Mouse (Mus musculus) lung, postnatal 0 days (tissue): ENCODE data around the gene Adam21. TPM values are rescaled to one million over a fixed set of nuclear protein-coding genes. Genes with fewer than 3 reads are reported as not detected.

Experiments
- ATAC-seq: fragments of 200-750 bp; cut with Nextera tagmentation; 2 replicates; pipeline ENCODE4 v1.8.0; 2017; ENCODE audit warnings: moderate library complexity
- DNase-seq: peaks from one replicate; pipeline ENCODE4 v3.0.0-alpha.2; 2016; ENCODE audit warnings: low spot score
- H3K27ac ChIP-seq: fragments of 300-500 bp; sonication (generic); 2 replicates; pipeline ENCODE4 v1.5.1; 2014; ENCODE audit warnings: antibody characterized with exemption, mild to moderate bottlenecking, low read length, mixed read lengths
- H3K27me3 ChIP-seq: fragments of 300-500 bp; sonication (generic); replicated peaks from 2 replicates; pipeline ENCODE4 v1.6.1; 2014; ENCODE audit warnings: low read length, mixed read lengths; ENCODE audit not compliant: insufficient read depth
- H3K36me3 ChIP-seq: fragments of 300-500 bp; sonication (generic); 2 replicates; pipeline ENCODE4 v1.6.1; 2014; ENCODE audit warnings: low read length, mixed read lengths; ENCODE audit not compliant: insufficient read depth
- H3K4me1 ChIP-seq: fragments of 300-500 bp; sonication (generic); 2 replicates; pipeline ENCODE4 v1.6.1; 2014; ENCODE audit warnings: antibody characterized with exemption, low read depth, low read length, mixed read lengths; ENCODE audit not compliant: insufficient read depth
- H3K4me2 ChIP-seq: fragments of 300-500 bp; sonication (generic); replicated peaks from 2 replicates; pipeline ENCODE4 v1.6.1; 2014; ENCODE audit warnings: low read depth, mild to moderate bottlenecking, low read length, moderate library complexity, mixed read lengths
- H3K4me3 ChIP-seq: fragments of 300-500 bp; sonication (generic); 2 replicates; pipeline ENCODE4 v1.5.1; 2014; ENCODE audit warnings: low read depth, low read length
- H3K9ac ChIP-seq: fragments of 300-500 bp; sonication (generic); replicated peaks from 2 replicates; pipeline ENCODE4 v1.6.1; 2014; ENCODE audit warnings: low read depth, mild to moderate bottlenecking
- H3K9me3 ChIP-seq: fragments of 300-500 bp; sonication (generic); 2 replicates; pipeline ENCODE4 v1.6.1; 2016; ENCODE audit warnings: low read length, mixed read lengths
- CTCF ChIP-seq: IDR thresholded peaks from 2 replicates; pipeline ENCODE4 v1.5.1; 2016; ENCODE audit warnings: antibody characterized with exemption, mild to moderate bottlenecking
- EP300 ChIP-seq: IDR thresholded peaks from 2 replicates; pipeline ENCODE4 v1.6.1; 2016; ENCODE audit warnings: antibody characterized with exemption, mild to moderate bottlenecking, control low read depth
- WGBS: fragments of 180-500 bp; shearing (Covaris S2); extraction: QIAGEN DNeasy Blood & Tissue Kit; methylation state at CpG from one replicate; pipeline ENCODE4 v1.1.7; 2014; 5-methylcytosine and 5-hydroxymethylcytosine counted together
- polyA plus RNA-seq: library from polyadenylated mRNA; unstranded; fragments of >200 nt; fragmentation: Nextera tagmentation; extraction: Ambion mirVana; gene quantifications from 2 replicates; pipeline ENCODE4 v1.2.1, GENCODE M21; 2015

Gene Adam21
- polyA plus RNA-seq = 0.05 and 0.06 TPM in 2 replicates

DNA sequence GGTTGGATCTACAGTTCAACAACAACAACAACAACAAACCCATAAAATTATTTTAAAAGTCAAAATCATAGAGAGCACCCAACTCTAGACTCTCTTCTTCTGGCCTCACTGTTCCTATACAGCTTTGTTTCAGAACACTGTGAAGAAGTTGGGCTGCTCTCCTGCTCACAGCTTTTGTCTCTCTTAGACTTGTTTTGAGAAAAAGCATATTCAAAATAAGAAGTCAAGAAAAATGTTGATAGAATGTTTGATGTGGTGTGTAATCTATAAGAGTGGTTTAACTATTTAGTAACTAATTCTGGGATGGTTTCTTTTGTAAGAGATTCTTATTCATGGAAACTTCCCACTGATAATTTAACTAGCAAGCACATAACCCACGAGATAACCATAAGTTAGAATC, at the start of gene Adam21:
Adam21 (minus strand) TSS at position 101 of the 400 bp plus-strand sequence.
- TF ChIP-seq CTCF (no peak), EP300 (no peak)
- Histone ChIP-seq H3K9me3 (no peaks in the 10 kb centered on the region), H3K27ac (no peak within 1 kb of the TSS), H3K4me3 (no peak within 1 kb of the TSS), H3K27me3 (no peaks in the 10 kb centered on the region), H3K9ac (no peak within 1 kb of the TSS), H3K4me2 (no peak within 1 kb of the TSS), H3K4me1 (no peaks in the 10 kb centered on the region), H3K36me3 (no peaks in the 10 kb centered on the region; the same call in 1 of the 2 replicates)
- ATAC-seq (no peak), DNase-seq (no peak)
- WGBS = 95% methylated on average over 1 of the region's 1 CpGs

DNA sequence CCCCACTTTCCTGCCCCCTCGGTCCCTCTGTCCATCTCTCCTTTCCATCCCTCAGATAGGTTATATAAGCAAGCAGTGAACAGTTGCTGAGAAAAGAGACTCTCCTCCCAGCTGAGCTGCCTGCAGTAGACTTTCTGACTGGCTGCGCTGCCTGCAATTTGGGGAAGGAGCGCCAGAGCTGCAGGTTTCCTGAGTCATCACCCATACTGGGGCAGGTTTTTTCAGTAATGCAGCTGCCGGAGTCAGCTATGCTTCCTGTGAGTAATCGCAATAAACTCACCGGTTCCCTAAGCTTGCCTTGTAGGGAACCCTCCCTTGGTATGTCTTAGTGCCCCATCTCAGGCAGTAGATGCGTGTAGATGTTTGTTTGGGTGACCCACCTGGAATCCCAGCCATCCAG, 48.7 kb upstream of the Adam21 start:
- Histone ChIP-seq H3K9me3 (no peaks in the 10 kb centered on the region), H3K27ac (no peak overlapping the region), H3K4me3 (no peak overlapping the region), H3K4me1 (no peaks in the 10 kb centered on the region), H3K27me3 (no peaks in the 10 kb centered on the region), H3K36me3 (no peaks in the 10 kb centered on the region), H3K4me2 (no peak overlapping the region), H3K9ac (no peak overlapping the region)
- 43% methylated on average over 7 of the region's 7 CpGs for WGBS
- DNase-seq (no peak), ATAC-seq (no peak)
- TF ChIP-seq EP300 (no peak), CTCF (no peak)

GRCm38 (mm10) chr12:81615807-81616206, 47.5 kb upstream of the Adam21 start:
- no peak overlapping the region for H3K4me3 ChIP-seq
- no peak for DNase-seq
- no peaks in the 10 kb centered on the region for H3K4me1 ChIP-seq
- no peak for TF ChIP-seq EP300
- no peak for TF ChIP-seq CTCF
- no peaks in the 10 kb centered on the region for H3K9me3 ChIP-seq
- H3K27ac ChIP-seq = no peak overlapping the region
- H3K27me3 ChIP-seq = no peaks in the 10 kb centered on the region
- WGBS = 82% methylated on average over 6 of the region's 6 CpGs
- no peak overlapping the region for H3K4me2 ChIP-seq
- H3K36me3 ChIP-seq = no peaks in the 10 kb centered on the region
- no peak overlapping the region for H3K9ac ChIP-seq
- no peak for ATAC-seq

- Histone ChIP-seq H3K27me3 (no peaks in the 10 kb centered on the region), H3K9me3 (no peaks in the 10 kb centered on the region), H3K36me3 (no peaks in the 10 kb centered on the region), H3K4me2 (no peak overlapping the region), H3K4me3 (no peak overlapping the region), H3K9ac (no peak overlapping the region), H3K4me1 (no peaks in the 10 kb centered on the region), H3K27ac (no peak overlapping the region)
- DNase-seq (no peak), ATAC-seq (no peak)
- TF ChIP-seq CTCF (no peak), EP300 (no peak)
Measured at GRCm38 (mm10) chr12:81609445-81609844, 41.2 kb upstream of the Adam21 start.

DNA sequence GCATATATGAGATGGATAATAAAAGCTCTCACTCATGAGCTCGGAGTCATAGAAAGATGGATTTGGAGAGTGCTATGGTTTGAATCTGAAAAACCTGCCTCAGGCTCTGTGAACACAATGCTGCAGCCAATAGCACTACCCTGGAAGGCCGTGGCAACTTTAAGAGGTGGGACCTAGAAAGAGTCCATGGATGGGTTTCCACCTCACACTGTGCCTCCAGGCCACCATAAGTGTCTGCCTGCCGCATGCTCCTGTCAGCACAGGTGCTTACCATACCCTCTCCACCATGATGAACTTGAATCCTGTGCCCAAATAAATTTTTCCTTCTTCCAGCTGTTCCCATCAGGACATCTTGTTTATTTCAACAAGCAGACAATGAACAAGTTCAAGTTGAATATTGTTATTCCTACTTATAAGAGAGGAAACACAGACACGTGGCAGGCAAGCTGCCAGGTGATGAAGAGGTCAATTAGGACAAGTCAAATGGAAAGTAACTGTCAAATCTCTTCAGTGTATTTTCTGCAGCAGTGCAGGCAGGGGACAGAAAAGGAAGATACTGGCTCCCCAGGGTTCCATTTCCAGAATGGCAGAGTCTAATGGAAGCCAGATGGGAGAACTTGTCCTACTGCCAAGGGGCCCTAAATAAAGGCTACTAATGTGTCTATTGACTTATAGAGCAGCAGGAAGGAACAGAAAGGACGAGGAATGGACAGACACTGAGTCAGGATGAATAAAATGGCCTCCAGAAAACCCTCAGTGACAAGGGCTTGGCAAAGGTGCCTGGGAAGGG, 36.9 kb upstream of the Adam21 start:
- H3K4me3 ChIP-seq = no peak overlapping the region
- no peak for ATAC-seq
- no peak overlapping the region for H3K27ac ChIP-seq
- no peak overlapping the region for H3K4me2 ChIP-seq
- no peak overlapping the region for H3K9ac ChIP-seq
- no peak for DNase-seq
- H3K4me1 ChIP-seq = no peaks in the 10 kb centered on the region
- no peak for TF ChIP-seq EP300
- no peak for TF ChIP-seq CTCF
- H3K36me3 ChIP-seq = no peaks in the 10 kb centered on the region
- no peaks in the 10 kb centered on the region for H3K9me3 ChIP-seq
- WGBS = 53% methylated on average over 5 of the region's 5 CpGs
- H3K27me3 ChIP-seq = no peaks in the 10 kb centered on the region

DNA sequence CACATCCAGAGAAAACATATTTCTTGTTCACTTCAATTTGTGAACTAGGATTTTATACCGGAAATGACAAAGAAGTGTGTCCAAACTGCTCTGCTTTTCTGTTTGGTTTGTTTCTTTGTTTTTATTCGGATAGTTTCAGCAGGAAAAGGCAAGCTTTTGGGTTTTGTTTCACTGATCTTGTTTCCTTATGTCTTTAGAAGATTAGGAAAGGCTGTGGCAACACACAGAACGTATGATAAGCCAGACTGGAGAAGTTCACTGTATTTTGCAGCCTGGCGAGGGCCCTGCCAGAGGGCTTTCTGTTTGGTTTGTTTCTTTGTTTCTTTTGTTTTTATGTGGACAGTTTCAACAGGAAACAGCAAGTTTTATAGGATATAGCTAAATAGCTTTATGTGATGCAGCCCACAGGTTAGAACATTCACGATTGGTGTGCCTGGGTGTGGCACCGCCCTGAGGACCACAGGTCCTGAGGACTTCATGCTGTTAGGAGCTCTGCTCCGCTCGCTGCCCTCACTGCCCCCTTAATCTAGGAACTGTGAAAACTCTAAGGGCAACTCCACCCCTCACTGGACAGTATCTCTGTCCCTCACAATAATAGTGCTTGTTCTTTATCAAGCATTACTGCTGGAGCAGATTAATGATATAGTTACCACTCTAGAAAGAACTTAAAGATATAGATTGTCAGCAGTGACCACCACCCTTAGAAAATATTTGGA, 28.4 kb upstream of the Adam21 start:
- Histone ChIP-seq H3K36me3 (no peaks in the 10 kb centered on the region), H3K27me3 (no peaks in the 10 kb centered on the region), H3K4me1 (peaks cover 5% of the 10 kb centered on the region; the same call in 1 of the 2 replicates), H3K9me3 (no peaks in the 10 kb centered on the region), H3K9ac (no peak overlapping the region), H3K4me2 (no peak overlapping the region), H3K4me3 (no peak overlapping the region), H3K27ac (no peak overlapping the region)
- WGBS = 74% methylated on average over 8 of the region's 8 CpGs
- TF ChIP-seq EP300 (no peak), CTCF (no peak)
- no peak for DNase-seq
- no peak for ATAC-seq
